Mouse (Mus musculus): ENCODE data around the gene Arhgap31.

GRCm38 (mm10) chr16:38676647-38677046 is 36.4 kb downstream of the Arhgap31 start:
- no peak for TF ChIP-seq GATA1 (IDR thresholded peaks at IDR 0.05; ENCODE audit: borderline replicate concordance, low read length)
- TF ChIP-seq FLI1 (IDR thresholded peaks at IDR 0.05; ENCODE audit: low read length), result no peak

All from megakaryocyte, embryonic 14.5 days (primary cell).